Mouse (Mus musculus) macrophage (primary cell): Measurements from ENCODE around the gene Ube2q2. TPM values are rescaled to one million over a fixed set of nuclear protein-coding genes. Genes with fewer than 3 reads are reported as not detected.
"Not testable (repeated sequence)": the region's sequence is repeated elsewhere in the genome, so short reads cannot be mapped to it uniquely, and the experiment has no call there.

ENCODE experiments used
- H3K27ac ChIP-seq: fragments of 350-480 bp; formaldehyde crosslinking; 2 replicates; pipeline ENCODE4 v1.9.0; 2021
- H3K36me3 ChIP-seq: fragments of 350-480 bp; formaldehyde crosslinking; 2 replicates; pipeline ENCODE4 v1.9.0; 2021; ENCODE audit errors: inconsistent target
- H3K4me3 ChIP-seq: fragments of 350-480 bp; formaldehyde crosslinking; 2 replicates; pipeline ENCODE4 v1.9.0; 2021; ENCODE audit errors: inconsistent target
- H3K79me2 ChIP-seq: fragments of 350-480 bp; formaldehyde crosslinking; 2 replicates; pipeline ENCODE4 v1.9.0; 2021; ENCODE audit errors: inconsistent target
- WGBS: methylation state at CpG from one replicate; pipeline ENCODE4 v1.1.7; 2026; ENCODE audit warnings: inconsistent platforms; ENCODE audit not compliant: missing documents; 5-methylcytosine and 5-hydroxymethylcytosine counted together
- polyA plus RNA-seq: library from polyadenylated mRNA; stranded (reverse); fragments of 250-400 nt; gene quantifications from 3 replicates; pipeline ENCODE4 v1.2.4, GENCODE M21; 2018; ENCODE audit warnings: inconsistent platforms

The Ube2q2 gene
- polyA plus RNA-seq, 1 experiment from 2014 or later = 55.3 TPM

DNA sequence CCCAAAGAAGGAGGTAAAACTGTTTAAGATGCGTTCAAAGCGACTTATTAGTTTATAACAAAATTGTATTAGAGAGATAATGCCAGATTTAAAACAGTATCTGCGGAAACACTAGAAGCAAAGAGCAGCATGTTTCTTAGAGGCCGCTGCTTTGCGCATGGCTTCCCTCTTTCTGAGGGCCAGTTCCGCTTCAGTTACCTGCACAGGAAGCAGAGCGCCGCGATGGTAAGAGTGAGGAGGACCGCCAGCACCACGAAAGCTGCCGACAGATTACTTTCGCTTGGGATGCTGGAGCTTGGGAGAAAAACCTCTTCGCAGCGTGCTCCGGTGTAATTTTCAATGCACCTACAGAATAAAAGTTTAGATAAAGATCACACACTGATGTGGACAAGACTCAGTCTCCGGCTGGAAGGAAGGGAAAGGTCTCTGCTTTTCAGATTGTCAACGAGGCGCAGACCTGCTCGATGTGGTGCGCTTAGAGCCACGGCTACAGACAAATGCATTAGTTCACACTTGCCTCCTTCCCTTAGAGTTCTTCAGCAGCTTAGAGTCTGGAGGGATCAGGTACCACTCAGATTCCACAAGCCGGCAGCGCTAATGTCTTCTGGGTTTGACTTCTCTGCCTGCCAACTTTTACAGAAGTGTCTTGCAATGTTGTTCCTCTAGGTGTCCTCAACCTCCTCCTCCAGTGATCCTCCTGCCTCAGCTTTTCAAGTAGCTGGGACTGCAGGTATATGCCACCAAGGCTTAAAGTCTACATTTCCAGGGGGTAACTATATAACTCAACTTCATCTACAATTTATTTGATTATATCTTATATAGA is 93.4 kb downstream of the Ube2q2 start:
- Histone ChIP-seq H3K79me2 (no peaks in the 10 kb centered on the region), H3K27ac (no peak overlapping the region), H3K4me3 (peak overlapping the region; percentile 26), H3K36me3 (no peaks in the 10 kb centered on the region)
- WGBS = 40% methylated on average over 24 of the region's 24 CpGs

DNA sequence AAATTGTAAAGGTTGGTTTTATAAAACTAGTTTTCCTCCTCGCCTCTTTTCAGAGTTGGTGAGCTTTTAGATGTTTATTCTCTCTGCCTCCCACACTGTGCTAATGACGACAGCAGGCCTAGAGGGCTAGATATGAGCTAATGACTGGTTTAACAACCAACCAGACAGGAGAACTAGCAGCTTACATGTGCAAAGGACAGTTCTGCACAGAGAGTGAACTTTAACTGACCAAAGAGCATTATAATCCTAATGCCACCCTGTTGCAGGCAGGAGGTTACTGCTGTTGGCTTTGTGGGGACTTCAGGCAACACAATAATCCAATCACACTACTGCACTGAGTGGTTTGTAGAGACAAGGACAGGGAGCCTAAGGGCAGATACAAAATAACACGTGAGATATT is 94.6 kb downstream of the Ube2q2 start:
- WGBS = 97% methylated on average over 3 of the region's 3 CpGs
- Histone ChIP-seq H3K4me3 (no peak overlapping the region), H3K36me3 (no peaks in the 10 kb centered on the region), H3K27ac (no peak overlapping the region), H3K79me2 (no peaks in the 10 kb centered on the region)

DNA sequence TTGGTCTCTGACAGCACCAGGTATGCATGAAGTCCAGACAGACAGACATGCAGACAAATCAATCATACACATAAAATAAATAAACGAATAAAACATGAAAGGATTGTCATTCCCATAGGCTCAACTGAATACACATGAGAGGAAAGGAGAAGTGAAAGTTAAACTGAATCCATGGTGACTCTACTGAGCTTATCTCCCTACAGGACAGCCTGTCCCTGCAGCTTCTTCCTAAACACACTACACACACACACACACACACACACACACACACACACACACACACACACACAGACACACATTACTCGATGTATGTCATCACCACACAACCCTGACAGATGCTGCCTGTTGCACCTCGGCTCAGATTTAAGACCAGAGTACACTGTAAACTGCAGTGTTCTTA is 95.4 kb downstream of the Ube2q2 start:
- Histone ChIP-seq H3K36me3 (no peaks in the 10 kb centered on the region), H3K4me3 (no peak overlapping the region), H3K79me2 (no peaks in the 10 kb centered on the region), H3K27ac (no peak overlapping the region)
- 28% methylated on average over 3 of the region's 3 CpGs for WGBS

DNA sequence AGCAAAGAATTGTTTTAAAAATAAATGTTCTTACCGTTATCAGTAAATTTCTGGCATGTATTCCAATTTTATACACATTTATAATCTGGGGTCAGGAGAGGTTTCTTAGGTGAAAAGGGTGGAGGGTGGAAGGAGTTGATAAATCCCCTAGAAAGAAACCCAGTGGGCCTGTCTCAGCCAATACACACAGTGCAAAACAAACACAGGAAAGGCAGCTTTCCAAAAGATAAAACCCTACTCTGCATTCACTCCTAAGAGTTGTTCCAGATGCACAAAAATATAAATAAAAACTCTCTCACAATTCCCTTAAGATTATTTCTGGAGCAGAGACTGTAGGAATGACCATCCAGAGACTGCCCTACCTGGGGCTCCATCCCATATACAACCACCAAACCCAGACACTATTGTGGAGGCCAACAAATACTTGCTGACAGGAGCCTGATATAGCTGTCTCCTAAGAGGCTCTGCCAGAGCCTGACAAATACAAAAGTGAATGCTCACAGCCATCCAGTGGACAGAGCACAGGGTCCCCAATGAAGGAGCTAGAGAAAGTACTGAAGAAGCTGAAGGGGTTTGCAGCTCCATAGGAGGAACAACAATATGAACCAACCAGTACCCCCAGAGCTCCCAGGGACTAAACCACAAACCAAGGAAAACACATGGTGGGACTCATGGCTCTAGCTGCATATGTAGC is 96.5 kb downstream of the Ube2q2 start:
- not testable (repeated sequence) for H3K79me2 ChIP-seq, H3K27ac ChIP-seq, H3K36me3 ChIP-seq, H3K4me3 ChIP-seq
- 100% methylated on average over 1 of the region's 1 CpGs for WGBS

DNA sequence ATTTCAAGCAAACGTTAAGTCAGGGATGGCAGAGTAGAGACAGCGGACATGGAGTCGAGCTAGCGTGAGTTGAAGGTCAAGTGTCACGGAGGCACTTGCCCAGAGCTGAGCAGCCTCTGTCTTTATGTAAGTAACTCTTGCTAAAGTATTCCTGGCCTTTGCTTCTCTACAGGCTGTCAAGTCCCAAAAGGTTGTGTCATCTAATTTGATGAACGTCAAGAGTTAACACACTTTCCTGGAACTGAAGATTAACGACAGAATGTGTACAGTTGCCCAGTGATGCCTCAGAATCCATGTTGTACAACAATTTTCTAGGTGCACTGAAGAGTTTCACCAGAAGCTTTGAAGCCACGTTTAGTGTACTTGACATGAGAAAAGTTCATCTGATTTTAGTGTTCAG is 97.8 kb downstream of the Ube2q2 start:
- Histone ChIP-seq H3K79me2 (no peaks in the 10 kb centered on the region), H3K27ac (no peak overlapping the region), H3K4me3 (no peak overlapping the region), H3K36me3 (no peaks in the 10 kb centered on the region)
- 91% methylated on average over 8 of the region's 8 CpGs for WGBS

DNA sequence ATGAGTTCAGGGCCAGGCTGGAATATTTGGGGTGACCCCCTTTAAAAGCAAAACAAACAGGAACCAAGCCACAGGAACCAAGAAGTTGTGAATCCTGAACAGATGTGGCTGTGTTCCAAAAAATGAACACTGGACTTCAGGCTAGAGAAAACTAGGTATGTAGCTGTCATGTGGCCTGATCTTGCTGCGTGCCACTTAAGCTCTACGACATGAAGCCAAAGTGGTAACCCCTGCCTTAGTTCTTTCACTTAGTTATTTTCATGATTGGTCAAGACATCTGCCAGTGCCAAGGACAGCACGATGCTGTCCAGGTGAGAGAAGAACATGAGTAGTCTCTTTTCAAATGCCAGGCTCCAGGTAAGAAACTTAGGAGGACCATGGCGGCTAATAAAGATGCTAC is 98.3 kb downstream of the Ube2q2 start:
- 93% methylated on average over 4 of the region's 4 CpGs for WGBS
- Histone ChIP-seq H3K79me2 (no peaks in the 10 kb centered on the region), H3K36me3 (no peaks in the 10 kb centered on the region), H3K27ac (no peak overlapping the region), H3K4me3 (no peak overlapping the region)

DNA sequence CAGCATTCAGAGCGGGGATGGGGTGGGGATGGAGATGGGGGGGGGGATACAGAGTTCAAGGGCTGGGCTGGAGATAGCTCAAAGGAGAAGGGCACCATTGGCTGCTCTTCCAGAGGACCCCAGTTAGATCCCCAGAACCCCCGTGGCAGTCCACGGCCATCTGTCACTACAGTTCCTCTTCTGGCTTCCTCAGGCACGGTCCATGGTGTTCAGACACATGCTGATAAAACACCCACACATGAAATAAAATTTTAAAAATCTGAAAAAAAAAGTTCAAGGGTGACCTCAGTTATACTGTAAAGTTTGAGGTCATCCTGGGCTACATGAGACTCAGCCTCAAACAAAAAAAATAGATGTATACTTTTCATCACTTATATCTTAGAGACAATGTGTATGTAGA is 99.8 kb downstream of the Ube2q2 start:
- Histone ChIP-seq H3K4me3 (no peak overlapping the region), H3K36me3 (no peaks in the 10 kb centered on the region), H3K27ac (no peak overlapping the region), H3K79me2 (no peaks in the 10 kb centered on the region)
- WGBS = 35% methylated on average over 3 of the region's 4 CpGs

DNA sequence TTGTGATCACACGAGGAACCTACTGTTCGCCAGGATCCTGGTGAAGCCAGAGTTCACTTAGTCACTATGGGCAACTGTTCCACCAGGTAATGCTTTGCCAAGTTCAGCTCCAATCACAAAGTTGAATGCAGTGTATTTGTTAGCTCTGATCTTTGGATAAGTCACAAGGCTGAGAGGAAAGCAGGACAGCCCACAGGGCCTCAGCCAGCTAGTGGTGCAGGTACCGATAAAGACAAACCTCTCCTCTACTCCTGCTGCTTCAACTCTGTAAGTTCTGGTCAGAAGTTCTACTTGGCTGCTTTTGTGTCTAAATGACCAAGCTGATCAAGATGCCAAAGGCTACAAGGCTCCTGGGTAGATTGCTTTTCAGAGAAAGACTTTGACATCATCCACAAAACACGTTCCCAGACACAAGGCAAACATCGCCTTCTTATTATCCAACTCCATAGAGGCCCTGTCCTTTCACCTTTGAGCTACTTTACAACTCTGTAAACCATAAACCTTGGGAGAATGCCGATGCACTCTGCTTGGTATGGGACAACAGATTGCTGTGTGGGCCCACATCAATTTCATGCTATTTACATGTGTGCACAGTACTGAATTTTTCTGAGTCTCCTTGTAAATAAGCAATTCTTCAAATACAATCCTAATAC is 102.1 kb downstream of the Ube2q2 start:
- no peaks in the 10 kb centered on the region for H3K36me3 ChIP-seq
- no peaks in the 10 kb centered on the region for H3K79me2 ChIP-seq
- 83% methylated on average over 6 of the region's 6 CpGs for WGBS
- H3K27ac ChIP-seq = no peak overlapping the region
- H3K4me3 ChIP-seq = no peak overlapping the region

DNA sequence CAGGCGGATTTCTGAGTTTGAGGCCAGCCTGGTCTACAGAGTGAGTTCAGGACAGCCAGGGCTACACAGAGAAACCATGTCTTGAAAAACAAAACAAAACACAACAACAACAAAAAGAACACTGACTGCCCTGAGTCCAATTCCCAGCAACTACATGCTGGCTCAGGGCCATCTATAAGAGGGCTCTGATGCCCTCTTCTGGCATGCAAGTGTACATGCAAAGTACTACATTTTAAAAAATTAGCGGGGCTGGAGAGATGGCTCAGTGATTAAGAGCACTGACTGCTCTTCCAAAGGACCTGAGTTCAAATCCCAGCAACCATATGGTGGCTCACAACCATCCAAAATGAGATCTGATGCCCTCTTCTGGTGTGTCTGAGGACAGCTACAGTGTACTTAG is 103.4 kb downstream of the Ube2q2 start:
- H3K36me3 ChIP-seq, H3K79me2 ChIP-seq, H3K4me3 ChIP-seq, H3K27ac ChIP-seq: not testable (repeated sequence)
- WGBS = 60% methylated on average over 2 of the region's 2 CpGs

DNA sequence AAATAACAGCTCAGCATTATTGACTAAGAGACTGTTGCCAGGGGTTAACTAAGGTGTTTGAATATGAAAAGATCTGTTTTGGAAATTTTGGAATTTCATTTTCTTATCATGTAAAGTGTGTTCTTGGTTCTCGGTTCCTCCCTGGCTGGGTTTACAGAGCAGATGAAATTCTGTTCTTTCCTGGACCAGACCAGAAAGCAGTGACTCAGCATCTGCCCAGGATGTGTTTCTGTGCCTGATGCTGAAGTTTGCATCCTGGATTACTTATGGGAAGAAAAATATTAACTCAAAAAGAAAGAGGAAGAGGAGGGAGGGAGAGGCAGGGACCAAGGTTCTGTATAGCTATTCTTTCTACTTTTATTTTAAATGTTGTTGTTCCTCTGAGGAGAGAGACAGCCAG is 105.2 kb downstream of the Ube2q2 start:
- 0% methylated on average over 1 of the region's 1 CpGs for WGBS
- no peaks in the 10 kb centered on the region for H3K79me2 ChIP-seq
- H3K4me3 ChIP-seq = no peak overlapping the region
- no peaks in the 10 kb centered on the region for H3K36me3 ChIP-seq
- peak overlapping the region; percentile 62 for H3K27ac ChIP-seq

DNA sequence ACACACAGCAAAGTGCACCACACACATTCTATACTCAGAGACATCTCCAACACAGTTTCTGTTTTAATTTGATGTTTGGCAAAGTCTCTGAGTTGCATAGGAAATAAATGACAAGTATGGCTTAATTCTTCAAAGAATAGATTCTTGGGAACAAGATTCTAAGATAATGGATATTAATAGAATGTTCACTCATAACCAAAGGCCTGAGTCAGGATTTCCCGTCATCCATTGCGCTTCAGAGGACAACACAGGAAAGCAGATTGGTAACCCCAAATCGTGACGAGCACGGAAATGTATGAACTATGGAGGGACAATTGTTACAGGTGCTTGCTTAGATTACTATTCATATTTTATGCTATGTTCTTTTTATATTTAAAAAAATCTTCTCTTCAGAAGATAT is 106.4 kb downstream of the Ube2q2 start:
- Histone ChIP-seq H3K79me2 (no peaks in the 10 kb centered on the region), H3K4me3 (no peak overlapping the region), H3K27ac (peak overlapping the region; percentile 62), H3K36me3 (no peaks in the 10 kb centered on the region)
- 57% methylated on average over 5 of the region's 5 CpGs for WGBS

DNA sequence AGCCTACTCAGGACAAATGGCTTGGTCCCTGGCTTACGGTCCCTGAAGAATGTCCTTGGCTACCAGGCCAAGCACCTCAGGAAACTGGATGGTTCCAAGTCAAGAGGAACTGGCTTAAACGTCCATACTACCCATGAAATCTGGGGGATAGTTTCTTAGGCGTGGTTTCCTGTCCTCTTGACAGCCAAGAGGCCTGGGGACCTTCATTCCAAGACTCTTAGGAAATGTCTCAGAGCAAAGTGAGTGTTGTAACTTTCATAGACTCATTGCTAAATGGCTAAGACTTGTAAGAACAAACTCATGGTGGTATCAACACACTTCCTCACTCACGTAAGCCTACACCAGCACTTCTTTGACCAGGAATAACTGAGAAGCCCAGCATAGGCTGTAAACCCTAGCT is 107.0 kb downstream of the Ube2q2 start:
- H3K4me3 ChIP-seq = no peak overlapping the region
- peak overlapping the region; percentile 62 for H3K27ac ChIP-seq
- WGBS = 27% methylated on average over 4 of the region's 4 CpGs
- H3K36me3 ChIP-seq = no peaks in the 10 kb centered on the region
- H3K79me2 ChIP-seq = no peaks in the 10 kb centered on the region

DNA sequence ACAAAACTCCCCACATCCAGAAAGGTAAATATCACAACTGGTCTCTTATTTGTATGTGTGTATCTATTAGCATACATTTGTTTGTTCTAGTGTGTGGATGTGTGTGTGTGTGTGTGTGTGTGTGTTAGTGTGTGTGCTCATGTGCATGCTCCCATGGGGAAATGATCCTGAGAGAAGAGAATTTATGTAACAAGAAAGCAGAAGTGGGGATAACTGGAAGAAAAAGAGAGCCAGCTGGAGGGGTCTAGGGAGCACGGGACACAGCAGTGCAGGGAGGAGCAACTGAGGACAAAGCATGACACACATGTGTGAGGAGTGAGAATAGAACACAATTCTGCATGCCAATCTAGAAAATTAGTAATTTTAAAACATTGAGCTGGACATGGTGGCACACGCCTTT is 108.5 kb downstream of the Ube2q2 start:
- no peaks in the 10 kb centered on the region for H3K79me2 ChIP-seq
- WGBS = 60% methylated on average over 2 of the region's 2 CpGs
- H3K4me3 ChIP-seq = no peak overlapping the region
- peak overlapping the region; percentile 62 for H3K27ac ChIP-seq
- no peaks in the 10 kb centered on the region for H3K36me3 ChIP-seq
